Mouse (Mus musculus) neural tube, embryonic 11.5 days (tissue): Measurements from ENCODE around the gene Prlhr. TPM values are rescaled to one million over a fixed set of nuclear protein-coding genes. Genes with fewer than 3 reads are reported as not detected.

Experiments
- ATAC-seq: fragments of 200-750 bp; cut with Nextera tagmentation; 2 replicates; pipeline ENCODE4 v1.8.0; 2017; ENCODE audit warnings: moderate number of reproducible peaks, mild to moderate bottlenecking, moderate TSS enrichment, moderate library complexity; ENCODE audit not compliant: insufficient read depth, low FRiP score, low TSS enrichment
- DNase-seq: peaks from one replicate; pipeline ENCODE4 v3.0.0-alpha.2; 2015; ENCODE audit warnings: low spot score
- H3K27ac ChIP-seq: fragments of 300-500 bp; sonication (generic); 2 replicates; pipeline ENCODE4 v1.5.1; 2014; ENCODE audit warnings: low read depth, mild to moderate bottlenecking, low read length
- H3K27me3 ChIP-seq: fragments of 300-500 bp; sonication (generic); 2 replicates; pipeline ENCODE4 v1.6.1; 2014; ENCODE audit warnings: mild to moderate bottlenecking, low read length, mixed read lengths; ENCODE audit not compliant: control insufficient read depth, insufficient read depth
- H3K36me3 ChIP-seq: fragments of 300-500 bp; sonication (generic); 2 replicates; pipeline ENCODE4 v1.6.1; 2014; ENCODE audit warnings: mild to moderate bottlenecking, low read length, moderate library complexity, mixed read lengths; ENCODE audit not compliant: control insufficient read depth, insufficient read depth
- H3K4me1 ChIP-seq: fragments of 300-500 bp; sonication (generic); 2 replicates; pipeline ENCODE4 v1.6.1; 2014; ENCODE audit warnings: low read length, mixed read lengths; ENCODE audit not compliant: control insufficient read depth, insufficient read depth
- H3K4me2 ChIP-seq: fragments of 300-500 bp; sonication (generic); 2 replicates; pipeline ENCODE4 v1.6.1; 2014; ENCODE audit warnings: low read depth, mild to moderate bottlenecking, moderate library complexity
- H3K4me3 ChIP-seq: fragments of 300-500 bp; sonication (generic); 2 replicates; pipeline ENCODE4 v1.5.1; 2014; ENCODE audit warnings: low read depth, low read length
- H3K9ac ChIP-seq: fragments of 300-500 bp; sonication (generic); 2 replicates; pipeline ENCODE4 v1.6.1; 2014; ENCODE audit warnings: mild to moderate bottlenecking, low read length
- H3K9me3 ChIP-seq: fragments of 300-500 bp; sonication (generic); 2 replicates; pipeline ENCODE4 v1.6.1; 2016; ENCODE audit warnings: low read length; ENCODE audit not compliant: control insufficient read depth
- WGBS: fragments of 180-500 bp; shearing (Covaris S2); extraction: QIAGEN DNeasy Blood & Tissue Kit; methylation state at CpG from one replicate; pipeline ENCODE4 v1.1.7; 2014; 5-methylcytosine and 5-hydroxymethylcytosine counted together
- polyA plus RNA-seq: library from polyadenylated mRNA; unstranded; fragments of >200 nt; fragmentation: Nextera tagmentation; extraction: Ambion mirVana; gene quantifications from 2 replicates; pipeline ENCODE4 v1.2.1, GENCODE M21; 2014

Prlhr gene
- polyA plus RNA-seq, 1 experiment from 2014 or later: not detected

DNA sequence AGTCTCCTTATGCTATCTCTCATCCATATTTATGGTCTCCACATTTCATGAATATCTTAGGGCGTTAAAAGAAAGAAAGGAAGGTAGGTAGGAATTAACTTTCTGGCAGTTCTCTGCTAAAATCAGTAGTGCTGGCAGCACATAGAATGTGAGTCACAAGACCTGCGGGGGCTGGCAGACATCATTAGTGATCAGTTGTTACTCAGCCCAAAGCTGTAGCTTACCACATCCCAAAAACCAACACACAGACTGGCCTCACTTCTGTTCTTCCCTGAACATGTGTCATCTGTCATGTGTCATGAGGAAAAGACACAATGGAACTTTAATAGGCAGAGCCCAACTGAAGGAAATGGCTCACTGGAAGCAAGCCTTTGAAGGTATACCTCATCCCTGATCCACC is 9.0 kb downstream of the Prlhr start:
- WGBS: 94% methylated on average over 2 of the region's 2 CpGs
- DNase-seq: no peak
- H3K36me3 ChIP-seq: no peaks in the 10 kb centered on the region
- H3K27me3 ChIP-seq: no peaks in the 10 kb centered on the region
- H3K4me1 ChIP-seq: no peaks in the 10 kb centered on the region
- no peak overlapping the region for H3K27ac ChIP-seq
- H3K9me3 ChIP-seq: no peaks in the 10 kb centered on the region
- H3K9ac ChIP-seq: no peak overlapping the region
- H3K4me2 ChIP-seq: no peak overlapping the region
- H3K4me3 ChIP-seq: no peak overlapping the region
- ATAC-seq: no peak

DNA sequence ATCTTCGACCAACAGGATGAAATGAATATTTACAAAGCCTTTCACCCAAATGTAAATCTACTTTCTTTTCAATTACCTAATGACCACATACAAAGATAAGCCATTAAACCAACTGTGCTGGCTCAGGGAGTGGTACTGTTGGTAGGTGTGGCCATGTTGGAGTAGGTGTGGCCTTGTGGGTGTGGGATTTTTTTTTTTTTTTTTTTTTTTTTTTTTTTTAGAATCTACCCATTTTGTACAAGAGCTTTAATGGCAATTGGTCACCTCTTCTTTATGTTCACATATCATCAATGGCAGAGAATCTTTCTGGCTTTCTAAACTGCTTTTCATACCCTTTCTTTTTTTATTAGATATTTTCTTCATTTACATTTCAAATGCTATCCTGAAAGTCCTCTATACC is 12.3 kb downstream of the Prlhr start:
- Histone ChIP-seq H3K27ac (no peak overlapping the region), H3K4me3 (no peak overlapping the region), H3K27me3 (no peaks in the 10 kb centered on the region), H3K9me3 (no peaks in the 10 kb centered on the region), H3K36me3 (no peaks in the 10 kb centered on the region), H3K4me2 (no peak overlapping the region), H3K4me1 (no peaks in the 10 kb centered on the region), H3K9ac (no peak overlapping the region)
- WGBS: 77% methylated on average over 1 of the region's 1 CpGs
- DNase-seq (no peak), ATAC-seq (no peak)

DNA sequence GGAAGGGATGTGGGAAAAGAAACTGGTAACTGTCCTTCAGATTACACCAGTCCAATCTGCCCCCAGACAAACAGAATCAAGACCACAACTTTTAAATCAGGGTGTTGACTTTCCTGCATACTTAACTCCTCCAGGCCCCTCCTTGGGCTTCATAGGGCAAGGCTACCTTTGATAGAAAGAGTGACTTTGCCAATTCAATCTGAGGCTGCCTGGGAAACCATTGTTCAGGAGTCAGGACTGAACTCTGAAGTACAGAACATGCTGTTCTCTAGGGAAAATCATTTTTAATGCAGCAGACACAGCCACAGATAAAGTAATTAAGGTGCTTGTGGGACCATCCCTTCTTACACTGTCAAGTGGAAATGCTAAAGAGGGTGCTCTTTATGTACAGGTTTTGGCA is 27.6 kb downstream of the Prlhr start:
- Histone ChIP-seq H3K4me1 (no peaks in the 10 kb centered on the region), H3K9me3 (no peaks in the 10 kb centered on the region), H3K4me2 (no peak overlapping the region), H3K27me3 (no peaks in the 10 kb centered on the region), H3K36me3 (no peaks in the 10 kb centered on the region), H3K9ac (no peak overlapping the region), H3K4me3 (no peak overlapping the region), H3K27ac (no peak overlapping the region)
- no peak for ATAC-seq
- no peak for DNase-seq

- Histone ChIP-seq H3K9ac (no peak overlapping the region), H3K9me3 (no peaks in the 10 kb centered on the region), H3K4me1 (no peaks in the 10 kb centered on the region), H3K27ac (no peak overlapping the region), H3K4me2 (no peak overlapping the region), H3K4me3 (no peak overlapping the region), H3K27me3 (no peaks in the 10 kb centered on the region), H3K36me3 (no peaks in the 10 kb centered on the region)
- ATAC-seq: no peak
- WGBS: 84% methylated on average over 5 of the region's 5 CpGs
- DNase-seq: no peak
Observed at GRCm38 (mm10) chr19:60440083-60440482, 28.0 kb downstream of the Prlhr start.

DNA sequence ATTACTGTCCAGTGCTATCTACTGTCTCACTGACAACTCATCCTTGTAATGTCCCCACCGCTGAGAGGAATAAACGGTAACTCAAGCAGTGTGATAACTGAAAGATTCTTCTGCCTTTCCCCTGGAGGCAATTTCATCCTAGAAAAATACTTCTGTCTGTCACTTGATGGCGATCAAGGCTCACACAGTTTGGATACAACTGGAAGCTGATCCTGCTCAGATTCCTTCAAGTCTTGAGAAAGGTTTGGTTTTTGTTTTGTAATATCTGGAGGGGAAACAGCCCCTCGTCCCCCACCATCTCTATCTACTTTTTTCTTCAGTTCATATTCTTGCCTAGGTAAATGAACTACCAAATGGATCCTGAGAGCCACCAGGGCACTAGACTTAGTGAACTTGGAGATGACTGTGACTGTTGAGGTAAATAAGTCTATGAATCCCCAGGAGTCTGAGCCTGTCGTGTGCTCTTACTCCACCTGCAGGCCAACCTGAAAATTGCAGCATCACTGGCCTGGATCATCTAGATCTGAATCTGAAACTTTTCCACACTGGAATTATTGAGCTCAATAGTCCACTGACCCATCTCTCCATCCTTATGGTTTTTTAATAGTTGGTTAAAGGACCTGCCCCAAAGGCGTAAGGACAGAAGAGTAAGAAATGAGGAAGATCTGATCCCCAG is 30.4 kb downstream of the Prlhr start:
- H3K4me3 ChIP-seq: no peak overlapping the region
- H3K9ac ChIP-seq: no peak overlapping the region
- DNase-seq: peak; percentile 50
- no peaks in the 10 kb centered on the region for H3K36me3 ChIP-seq
- H3K4me1 ChIP-seq: no peaks in the 10 kb centered on the region
- 55% methylated on average over 6 of the region's 6 CpGs for WGBS
- no peak overlapping the region for H3K4me2 ChIP-seq
- H3K9me3 ChIP-seq: no peaks in the 10 kb centered on the region
- H3K27ac ChIP-seq: no peak overlapping the region
- no peaks in the 10 kb centered on the region for H3K27me3 ChIP-seq
- no peak for ATAC-seq

- Histone ChIP-seq H3K36me3 (no peaks in the 10 kb centered on the region), H3K4me1 (no peaks in the 10 kb centered on the region), H3K9me3 (no peaks in the 10 kb centered on the region), H3K27ac (no peak overlapping the region), H3K4me3 (no peak overlapping the region), H3K9ac (no peak overlapping the region), H3K27me3 (no peaks in the 10 kb centered on the region), H3K4me2 (no peak overlapping the region)
- ATAC-seq: no peak
- no peak for DNase-seq
- WGBS: 91% methylated on average over 6 of the region's 6 CpGs
Observed at GRCm38 (mm10) chr19:60432347-60433129, 35.6 kb downstream of the Prlhr start.

GRCm38 (mm10) chr19:60417611-60418010 is 50.5 kb downstream of the Prlhr start:
- no peaks in the 10 kb centered on the region for H3K36me3 ChIP-seq
- DNase-seq: peak; percentile 23
- no peak overlapping the region for H3K4me2 ChIP-seq
- 44% methylated on average over 1 of the region's 1 CpGs for whole genome bisulfite sequencing
- no peak overlapping the region for H3K27ac ChIP-seq
- H3K4me3 ChIP-seq: no peak overlapping the region
- H3K4me1 ChIP-seq: no peaks in the 10 kb centered on the region
- no peaks in the 10 kb centered on the region for H3K27me3 ChIP-seq
- H3K9me3 ChIP-seq: no peaks in the 10 kb centered on the region
- no peak for ATAC-seq
- no peak overlapping the region for H3K9ac ChIP-seq
